ENCODE assay signal across 15 mouse cellular contexts in genomic region chr11:118905656-118906055, GRCm38 (mm10). TPM values are rescaled to one million over a fixed set of nuclear protein-coding genes. Genes with fewer than 3 reads are reported as not detected.
DNase-seq lines count a peak whose midpoint lies in the region; ATAC-seq and TF ChIP-seq lines count a peak whose summit lies in the region.
"Had no signal": no experiment of that assay in that cellular context is flagged by ENCODE, and none has a peak within 500 bp of the region (broad histone marks: within the 10 kb centered on the region; RNA-seq: fewer than 3 reads in every experiment).

No protein-coding gene starts in this region.

- H3K4me3 ChIP-seq in hindbrain, embryonic 13.5 days, result peak overlapping the region; percentile 84
- no peak overlapping the region for H3K4me3 ChIP-seq in hindbrain, embryonic 10.5 days
- 0 out of 2 replicates have a peak overlapping the region, but pooled peaks have one; percentile 6 for H3K4me3 ChIP-seq in forebrain, embryonic 15.5 days
- H3K4me3 ChIP-seq in midbrain, postnatal 0 days (ENCODE audit: low read depth, low read length), result 0 out of 2 replicates have a peak overlapping the region, but pooled peaks have one; percentile 88
- H3K4me3 ChIP-seq: heart, embryonic 15.5 days had no signal

- H3K4me1 ChIP-seq in hindbrain, embryonic 13.5 days (replicated peaks), result peaks cover 65% of the 10 kb centered on the region
- peaks cover 54% of the 10 kb centered on the region for H3K4me1 ChIP-seq in hindbrain, embryonic 10.5 days (replicated peaks)
- H3K4me1 ChIP-seq in forebrain, embryonic 15.5 days, result peaks cover 40% of the 10 kb centered on the region
- peaks cover 18% of the 10 kb centered on the region; the same call in 1 of the 2 replicates for H3K4me1 ChIP-seq in midbrain, postnatal 0 days (ENCODE audit: insufficient read depth, low read length)

- H3K9ac ChIP-seq in hindbrain, embryonic 13.5 days, result peak overlapping the region; percentile 97
- no peak overlapping the region; the same call in 1 of the 2 replicates for H3K9ac ChIP-seq in forebrain, embryonic 15.5 days (replicated peaks)
- H3K9ac ChIP-seq in midbrain, postnatal 0 days (replicated peaks; ENCODE audit: low read length, poor library complexity, severe bottlenecking), result 0 out of 2 replicates have a peak overlapping the region, but pooled peaks have one; percentile 33
- H3K9ac ChIP-seq: heart, embryonic 15.5 days had no signal

- TF ChIP-seq CTCF in midbrain, postnatal 0 days (IDR thresholded peaks at IDR 0.05), result no peak

- peak overlapping the region; percentile 99 for H3K27ac ChIP-seq in hindbrain, embryonic 13.5 days
- no peak overlapping the region for H3K27ac ChIP-seq in hindbrain, embryonic 10.5 days
- peak overlapping the region; percentile 51 for H3K27ac ChIP-seq in forebrain, embryonic 15.5 days (replicated peaks)
- peak overlapping the region; percentile 12; the same call in 1 of the 2 replicates for H3K27ac ChIP-seq in midbrain, postnatal 0 days (ENCODE audit: low read depth, low read length)
- H3K27ac ChIP-seq: heart, embryonic 15.5 days; stomach, postnatal 0 days had no signal

- H3K4me2 ChIP-seq in hindbrain, embryonic 13.5 days, result peak overlapping the region; percentile 88
- H3K4me2 ChIP-seq in forebrain, embryonic 15.5 days (replicated peaks), result peak overlapping the region; percentile 85
- peak overlapping the region; percentile 97 for H3K4me2 ChIP-seq in midbrain, postnatal 0 days (ENCODE audit: low read depth, low read length, poor library complexity, severe bottlenecking)
- H3K4me2 ChIP-seq: heart, embryonic 15.5 days had no signal

- no peak for DNase-seq in hindbrain, embryonic 10.5 days (ENCODE audit: low spot score)
- peak; percentile 58 for DNase-seq in cerebellum, adult 9-10 months
- no peak for DNase-seq in midbrain, postnatal 0 days (ENCODE audit: low spot score)
- no peak for DNase-seq in adipocyte (ENCODE audit: low spot score)
- no peak for DNase-seq in thymus, adult 18-20 months
- no peak for DNase-seq in heart, postnatal 4 days
- DNase-seq: gastrocnemius, postnatal 10 days; kidney, adult 2 months; lung, adult 18-20 months had no signal

- 39% methylated on average over 11 of the region's 11 CpGs for WGBS in hindbrain, embryonic 13.5 days
- 72% methylated on average over 11 of the region's 11 CpGs for WGBS in hindbrain, embryonic 10.5 days
- WGBS in forebrain, embryonic 15.5 days, result 47% methylated on average over 11 of the region's 11 CpGs
- WGBS in midbrain, postnatal 0 days, result 50% methylated on average over 11 of the region's 11 CpGs

- H3K27me3 ChIP-seq in hindbrain, embryonic 13.5 days, result peaks cover 22% of the 10 kb centered on the region
- H3K27me3 ChIP-seq in hindbrain, embryonic 10.5 days (ENCODE audit: insufficient read depth, poor library complexity, severe bottlenecking), result peaks cover 68% of the 10 kb centered on the region
- no peaks in the 10 kb centered on the region for H3K27me3 ChIP-seq in forebrain, embryonic 15.5 days
- no peaks in the 10 kb centered on the region for H3K27me3 ChIP-seq in midbrain, postnatal 0 days (ENCODE audit: insufficient read depth, low read length)

- H3K36me3 ChIP-seq in hindbrain, embryonic 13.5 days, result no peaks in the 10 kb centered on the region
- no peaks in the 10 kb centered on the region for H3K36me3 ChIP-seq in hindbrain, embryonic 10.5 days
- H3K36me3 ChIP-seq in forebrain, embryonic 15.5 days, result no peaks in the 10 kb centered on the region
- H3K36me3 ChIP-seq in midbrain, postnatal 0 days (ENCODE audit: insufficient read depth, low read length), result no peaks in the 10 kb centered on the region
- H3K36me3 ChIP-seq: heart, embryonic 15.5 days had no signal

- no peak for ATAC-seq in hindbrain, embryonic 13.5 days (ENCODE audit: low FRiP score)
- ATAC-seq in forebrain, embryonic 15.5 days (replicated peaks), result no peak
- no peak for ATAC-seq in midbrain, postnatal 0 days (ENCODE audit: low FRiP score)
- ATAC-seq: CD4-positive, CD25-positive, alpha-beta regulatory T cell, adult 4 months had no signal

- no peaks in the 10 kb centered on the region for H3K9me3 ChIP-seq in hindbrain, embryonic 13.5 days
- no peaks in the 10 kb centered on the region for H3K9me3 ChIP-seq in hindbrain, embryonic 10.5 days
- no peaks in the 10 kb centered on the region for H3K9me3 ChIP-seq in forebrain, embryonic 15.5 days
- no peaks in the 10 kb centered on the region for H3K9me3 ChIP-seq in midbrain, postnatal 0 days (ENCODE audit: low read length)
- H3K9me3 ChIP-seq: heart, embryonic 15.5 days had no signal

RNA-seq across cellular contexts. Expression of gene Rbfox3, which starts 5.7 kb away (rescaled TPM):
- polyA plus RNA-seq in hindbrain, embryonic 13.5 days (2015; fragmentation: Nextera tagmentation; extraction: Ambion mirVana), result 54.3 and 55.2 TPM in 2 replicates
- 5.8 and 11.7 TPM in 2 replicates for polyA plus RNA-seq in hindbrain, embryonic 10.5 days (2016; fragmentation: Nextera tagmentation; extraction: Ambion mirVana)
- polyA plus RNA-seq in forebrain, embryonic 15.5 days (2015; fragmentation: Nextera tagmentation; extraction: Ambion mirVana), result 51.1 and 57.2 TPM in 2 replicates
- total RNA-seq in midbrain, postnatal 0 days (2014; rRNA removed), result 41.2 and 60.3 TPM in 2 replicates
- 72.5 and 73.3 TPM in 2 replicates for polyA plus RNA-seq in midbrain, postnatal 0 days (2015; fragmentation: Nextera tagmentation; extraction: Ambion mirVana)
- total RNA-seq in heart, postnatal 4 days (2021), result under 1 TPM; 0.09 to 0.12 TPM
- total RNA-seq: monocyte, adult 5-6 weeks had no signal
- polyA plus RNA-seq: CD4-positive, CD25-positive, alpha-beta regulatory T cell, adult 4 months had no signal
